Mouse (Mus musculus): ENCODE measurements around the gene Ndrg2. TPM values are rescaled to one million over a fixed set of nuclear protein-coding genes. Genes with fewer than 3 reads are reported as not detected.

Gene Ndrg2
- 8.2 and 10.4 TPM in 2 replicates for polyA plus RNA-seq (2014; fragmentation: Nextera tagmentation; extraction: Ambion mirVana)

GRCm38 (mm10) chr14:51913960-51914762 lies at the start of gene Ndrg2:
Gene Ndrg2, minus strand, starts transcription at chr14:51914158.
- ATAC-seq (ENCODE audit: insufficient read depth, low FRiP score, low TSS enrichment) (peak; percentile 55), DNase-seq (ENCODE audit: low spot score) (peak; percentile 23)
- H3K9ac ChIP-seq (ENCODE audit: low read length): peak within 1 kb of the TSS; percentile 60
- H3K4me2 ChIP-seq (ENCODE audit: low read depth): peak within 1 kb of the TSS; percentile 100
- H3K4me3 ChIP-seq (ENCODE audit: low read depth, low read length): peak within 1 kb of the TSS; percentile 58
- no peak within 1 kb of the TSS for H3K27ac ChIP-seq (ENCODE audit: low read depth, low read length)
- H3K9me3 ChIP-seq (ENCODE audit: control insufficient read depth, low read length): no peaks in the 10 kb centered on the region
- H3K36me3 ChIP-seq (ENCODE audit: control insufficient read depth, insufficient read depth, low read length): no peaks in the 10 kb centered on the region
- H3K4me1 ChIP-seq (ENCODE audit: control insufficient read depth, insufficient read depth, low read length): peaks cover 5% of the 10 kb centered on the region
- WGBS: 2% methylated on average over 20 of the region's 23 CpGs
- H3K27me3 ChIP-seq (ENCODE audit: control insufficient read depth, insufficient read depth, low read length): peaks cover 4% of the 10 kb centered on the region; the same call in 1 of the 2 replicates

GRCm38 (mm10) chr14:51960316-51960715 lies 46.4 kb upstream of the Ndrg2 start:
- H3K27ac ChIP-seq (ENCODE audit: low read depth, low read length): no peak overlapping the region
- WGBS: 97% methylated on average over 2 of the region's 2 CpGs
- no peak overlapping the region for H3K4me3 ChIP-seq (ENCODE audit: low read depth, low read length)
- no peak overlapping the region for H3K9ac ChIP-seq (ENCODE audit: low read length)
- no peak for DNase-seq (ENCODE audit: low spot score)
- no peak for ATAC-seq (ENCODE audit: insufficient read depth, low FRiP score, low TSS enrichment)
- H3K9me3 ChIP-seq (ENCODE audit: control insufficient read depth, low read length): no peaks in the 10 kb centered on the region
- no peaks in the 10 kb centered on the region for H3K4me1 ChIP-seq (ENCODE audit: control insufficient read depth, insufficient read depth, low read length)
- no peak overlapping the region for H3K4me2 ChIP-seq (ENCODE audit: low read depth)
- no peaks in the 10 kb centered on the region for H3K27me3 ChIP-seq (ENCODE audit: control insufficient read depth, insufficient read depth, low read length)
- H3K36me3 ChIP-seq (ENCODE audit: control insufficient read depth, insufficient read depth, low read length): no peaks in the 10 kb centered on the region

DNA sequence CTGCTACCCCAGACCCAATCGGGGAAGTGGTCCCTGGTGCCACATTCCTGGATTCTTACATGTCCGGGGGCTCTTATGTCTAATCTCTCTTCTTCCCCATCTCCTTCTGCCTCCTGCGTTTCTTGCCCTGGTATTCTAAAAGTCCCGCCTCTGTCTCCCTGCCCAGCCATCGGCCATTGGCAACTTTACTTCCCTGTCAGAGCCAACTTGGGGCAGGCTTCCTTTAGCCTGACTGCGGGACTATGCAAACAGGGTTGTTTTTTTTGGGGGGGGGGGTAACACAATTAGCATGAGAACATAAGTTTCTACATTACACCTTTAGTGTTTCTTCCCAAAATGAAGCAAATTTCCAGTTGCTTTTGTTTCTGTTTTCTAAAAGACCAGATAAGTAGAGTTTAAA lies 29.4 kb upstream of the Ndrg2 start:
- 83% methylated on average over 6 of the region's 6 CpGs for WGBS

DNA sequence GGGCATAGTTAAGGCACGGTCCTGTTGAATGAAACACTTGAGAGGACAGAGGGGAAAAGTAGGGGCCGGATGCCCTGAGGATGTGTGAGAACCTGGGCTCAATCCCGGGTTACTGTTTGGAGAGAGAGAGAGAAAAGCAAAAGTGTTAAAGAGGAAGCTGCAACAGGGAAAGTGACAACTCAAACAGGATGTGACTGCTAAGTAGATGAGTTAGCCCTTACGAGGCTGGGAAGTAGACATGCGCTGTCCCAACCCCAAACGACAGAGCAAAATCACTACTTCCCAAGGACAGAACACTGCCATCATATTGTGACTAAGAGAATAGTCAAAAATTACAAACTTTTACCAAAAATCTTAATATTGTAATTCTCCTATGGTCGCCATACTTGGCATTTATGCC lies 28.3 kb upstream of the Ndrg2 start:
- ATAC-seq (ENCODE audit: insufficient read depth, low FRiP score, low TSS enrichment): no peak
- 71% methylated on average over 7 of the region's 7 CpGs for WGBS

More for the DNA sequence above, 29.4 kb upstream of the Ndrg2 start:
- no peaks in the 10 kb centered on the region for H3K27me3 ChIP-seq (ENCODE audit: control insufficient read depth, insufficient read depth, low read length)
- H3K36me3 ChIP-seq (ENCODE audit: control insufficient read depth, insufficient read depth, low read length): no peaks in the 10 kb centered on the region
- no peaks in the 10 kb centered on the region for H3K9me3 ChIP-seq (ENCODE audit: control insufficient read depth, low read length)
- no peak overlapping the region for H3K4me3 ChIP-seq (ENCODE audit: low read depth, low read length)
- H3K4me2 ChIP-seq (ENCODE audit: low read depth): no peak overlapping the region
- H3K9ac ChIP-seq (ENCODE audit: low read length): no peak overlapping the region
- H3K27ac ChIP-seq (ENCODE audit: low read depth, low read length): no peak overlapping the region
- ATAC-seq (ENCODE audit: insufficient read depth, low FRiP score, low TSS enrichment) (no peak), DNase-seq (ENCODE audit: low spot score) (no peak)
- 0 out of 2 replicates have a peak, but pooled peaks cover 2% of the 10 kb centered on the region for H3K4me1 ChIP-seq (ENCODE audit: control insufficient read depth, insufficient read depth, low read length)

GRCm38 (mm10) chr14:51941577-51941976 lies 27.6 kb upstream of the Ndrg2 start:
- ATAC-seq (ENCODE audit: insufficient read depth, low FRiP score, low TSS enrichment): no peak
- H3K4me3 ChIP-seq (ENCODE audit: low read depth, low read length): no peak overlapping the region
- 0 out of 2 replicates have a peak, but pooled peaks cover 2% of the 10 kb centered on the region for H3K4me1 ChIP-seq (ENCODE audit: control insufficient read depth, insufficient read depth, low read length)
- H3K9ac ChIP-seq (ENCODE audit: low read length): no peak overlapping the region
- no peak for DNase-seq (ENCODE audit: low spot score)
- no peaks in the 10 kb centered on the region for H3K9me3 ChIP-seq (ENCODE audit: control insufficient read depth, low read length)
- no peak overlapping the region for H3K27ac ChIP-seq (ENCODE audit: low read depth, low read length)
- 58% methylated on average over 9 of the region's 9 CpGs for WGBS
- H3K36me3 ChIP-seq (ENCODE audit: control insufficient read depth, insufficient read depth, low read length): no peaks in the 10 kb centered on the region
- H3K27me3 ChIP-seq (ENCODE audit: control insufficient read depth, insufficient read depth, low read length): no peaks in the 10 kb centered on the region
- no peak overlapping the region for H3K4me2 ChIP-seq (ENCODE audit: low read depth)

More for the DNA sequence above, 28.3 kb upstream of the Ndrg2 start:
- H3K9ac ChIP-seq (ENCODE audit: low read length): no peak overlapping the region
- DNase-seq (ENCODE audit: low spot score): no peak
- H3K4me2 ChIP-seq (ENCODE audit: low read depth): no peak overlapping the region
- no peak overlapping the region for H3K27ac ChIP-seq (ENCODE audit: low read depth, low read length)
- no peaks in the 10 kb centered on the region for H3K36me3 ChIP-seq (ENCODE audit: control insufficient read depth, insufficient read depth, low read length)
- H3K9me3 ChIP-seq (ENCODE audit: control insufficient read depth, low read length): no peaks in the 10 kb centered on the region
- H3K4me3 ChIP-seq (ENCODE audit: low read depth, low read length): no peak overlapping the region
- 0 out of 2 replicates have a peak, but pooled peaks cover 2% of the 10 kb centered on the region for H3K4me1 ChIP-seq (ENCODE audit: control insufficient read depth, insufficient read depth, low read length)
- H3K27me3 ChIP-seq (ENCODE audit: control insufficient read depth, insufficient read depth, low read length): no peaks in the 10 kb centered on the region

GRCm38 (mm10) chr14:51940944-51941560 lies 27.1 kb upstream of the Ndrg2 start:
- no peak overlapping the region for H3K4me3 ChIP-seq (ENCODE audit: low read depth, low read length)
- no peaks in the 10 kb centered on the region for H3K27me3 ChIP-seq (ENCODE audit: control insufficient read depth, insufficient read depth, low read length)
- DNase-seq (ENCODE audit: low spot score): no peak
- H3K27ac ChIP-seq (ENCODE audit: low read depth, low read length): no peak overlapping the region
- no peak overlapping the region for H3K9ac ChIP-seq (ENCODE audit: low read length)
- no peak overlapping the region for H3K4me2 ChIP-seq (ENCODE audit: low read depth)
- 39% methylated on average over 8 of the region's 8 CpGs for WGBS
- H3K36me3 ChIP-seq (ENCODE audit: control insufficient read depth, insufficient read depth, low read length): no peaks in the 10 kb centered on the region
- no peaks in the 10 kb centered on the region for H3K9me3 ChIP-seq (ENCODE audit: control insufficient read depth, low read length)
- no peak for ATAC-seq (ENCODE audit: insufficient read depth, low FRiP score, low TSS enrichment)
- H3K4me1 ChIP-seq (ENCODE audit: control insufficient read depth, insufficient read depth, low read length): 0 out of 2 replicates have a peak, but pooled peaks cover 2% of the 10 kb centered on the region

- Histone ChIP-seq H3K27ac (ENCODE audit: low read depth, low read length) (no peak overlapping the region), H3K4me2 (ENCODE audit: low read depth) (no peak overlapping the region), H3K4me3 (ENCODE audit: low read depth, low read length) (no peak overlapping the region), H3K9ac (ENCODE audit: low read length) (no peak overlapping the region), H3K36me3 (ENCODE audit: control insufficient read depth, insufficient read depth, low read length) (no peaks in the 10 kb centered on the region), H3K9me3 (ENCODE audit: control insufficient read depth, low read length) (no peaks in the 10 kb centered on the region), H3K4me1 (ENCODE audit: control insufficient read depth, insufficient read depth, low read length) (0 out of 2 replicates have a peak, but pooled peaks cover 2% of the 10 kb centered on the region), H3K27me3 (ENCODE audit: control insufficient read depth, insufficient read depth, low read length) (no peaks in the 10 kb centered on the region)
- ATAC-seq (ENCODE audit: insufficient read depth, low FRiP score, low TSS enrichment): no peak
- 93% methylated on average over 9 of the region's 9 CpGs for WGBS
- DNase-seq (ENCODE audit: low spot score): no peak
Observed at GRCm38 (mm10) chr14:51939005-51939404, 25.0 kb upstream of the Ndrg2 start.

GRCm38 (mm10) chr14:51932092-51933020 lies 18.4 kb upstream of the Ndrg2 start:
- Histone ChIP-seq H3K27ac (ENCODE audit: low read depth, low read length) (no peak overlapping the region), H3K9ac (ENCODE audit: low read length) (no peak overlapping the region), H3K4me2 (ENCODE audit: low read depth) (no peak overlapping the region), H3K27me3 (ENCODE audit: control insufficient read depth, insufficient read depth, low read length) (no peaks in the 10 kb centered on the region), H3K36me3 (ENCODE audit: control insufficient read depth, insufficient read depth, low read length) (no peaks in the 10 kb centered on the region), H3K9me3 (ENCODE audit: control insufficient read depth, low read length) (no peaks in the 10 kb centered on the region), H3K4me3 (ENCODE audit: low read depth, low read length) (no peak overlapping the region), H3K4me1 (ENCODE audit: control insufficient read depth, insufficient read depth, low read length) (no peaks in the 10 kb centered on the region)
- 79% methylated on average over 10 of the region's 10 CpGs for WGBS
- no peak for ATAC-seq (ENCODE audit: insufficient read depth, low FRiP score, low TSS enrichment)
- DNase-seq (ENCODE audit: low spot score): no peak
